Mouse (Mus musculus) urinary bladder, postnatal 14 days (tissue): ENCODE measurements around the gene Elk3.
"Not testable (repeated sequence)": the region's sequence is repeated elsewhere in the genome, so short reads cannot be mapped to it uniquely, and the experiment has no call there.

Experiments
- DNase-seq: peaks from one replicate; pipeline ENCODE4 v3.0.0; 2021; ENCODE audit warnings: low spot score

Elk3 gene

DNA sequence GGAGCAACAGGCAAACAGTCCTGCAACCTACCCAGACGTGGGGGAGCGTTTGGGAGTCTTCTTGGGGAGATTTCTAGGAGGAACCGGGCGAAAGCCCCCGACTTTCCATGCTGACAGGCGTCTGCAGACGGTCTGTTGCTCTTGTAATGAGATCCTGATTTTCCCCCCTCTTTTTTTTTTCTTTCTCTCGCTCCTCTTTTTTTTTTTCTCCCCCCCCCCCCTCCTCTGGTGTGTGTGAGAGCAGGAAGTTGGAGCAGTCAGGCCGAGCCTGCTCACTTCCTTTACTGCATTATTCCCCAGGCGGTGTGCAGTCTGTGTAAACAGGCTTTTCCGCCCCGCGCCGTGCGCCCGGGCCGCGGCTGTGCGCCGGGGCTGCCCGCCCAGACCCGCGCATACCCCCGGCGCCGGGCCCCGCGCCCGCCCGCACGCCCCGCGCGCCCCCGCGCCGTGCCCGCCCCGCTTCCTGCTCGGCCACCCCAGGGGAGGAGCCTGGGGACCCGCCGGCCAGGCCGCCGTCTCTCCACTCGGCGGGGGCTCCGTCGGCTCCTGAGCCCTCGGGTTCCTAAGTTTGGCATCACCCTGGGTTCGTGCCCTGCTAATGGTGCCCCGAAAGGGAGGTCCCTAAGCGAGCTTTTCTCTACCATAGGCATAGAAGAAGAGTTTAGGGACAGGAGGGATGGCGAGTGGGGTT, at the start of gene Elk3:
Elk3 (minus strand) TSS at position 415 of the 691 bp plus-strand sequence.
- peak; percentile 35 for DNase-seq

DNA sequence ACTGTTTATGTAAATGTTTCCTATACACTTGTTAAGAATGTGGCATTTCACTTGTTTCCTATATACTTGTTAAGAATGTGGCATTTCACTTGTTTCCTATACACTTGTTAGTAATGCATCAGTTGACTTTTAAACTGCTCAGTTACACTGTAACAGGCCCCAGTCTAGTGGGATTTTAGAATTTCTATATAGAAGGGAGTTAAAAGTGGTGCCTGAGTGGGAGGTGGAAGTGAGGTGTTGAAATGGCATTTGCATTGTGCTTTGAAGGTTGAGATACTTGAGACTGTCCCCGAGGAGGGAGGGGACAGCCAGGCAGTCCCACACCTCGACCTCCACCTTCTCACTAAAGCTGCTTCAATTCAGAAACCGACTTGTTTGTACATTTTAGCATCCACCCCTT, 49.7 kb upstream of the Elk3 start:
- DNase-seq = no peak

DNA sequence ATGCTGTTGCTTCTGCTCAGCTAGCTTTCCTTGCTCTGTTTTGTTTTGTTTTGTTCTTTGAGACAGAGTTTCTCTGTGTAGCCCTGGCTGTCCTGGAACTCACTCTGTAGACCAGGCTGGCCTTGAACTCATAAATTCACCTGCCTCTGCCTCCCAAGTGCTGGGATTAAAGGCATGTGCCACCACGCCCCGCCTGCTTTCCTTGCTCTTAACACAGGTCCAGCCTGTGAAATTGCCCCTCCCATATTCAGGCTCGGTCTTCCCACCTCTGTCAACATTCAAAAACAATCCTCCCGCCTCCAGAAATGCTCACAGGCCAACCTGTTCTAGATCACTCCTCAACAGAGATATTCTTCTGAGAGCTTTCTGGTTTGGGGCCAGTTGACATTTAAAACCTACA, 49.3 kb upstream of the Elk3 start:
- DNase-seq = not testable (repeated sequence)

DNA sequence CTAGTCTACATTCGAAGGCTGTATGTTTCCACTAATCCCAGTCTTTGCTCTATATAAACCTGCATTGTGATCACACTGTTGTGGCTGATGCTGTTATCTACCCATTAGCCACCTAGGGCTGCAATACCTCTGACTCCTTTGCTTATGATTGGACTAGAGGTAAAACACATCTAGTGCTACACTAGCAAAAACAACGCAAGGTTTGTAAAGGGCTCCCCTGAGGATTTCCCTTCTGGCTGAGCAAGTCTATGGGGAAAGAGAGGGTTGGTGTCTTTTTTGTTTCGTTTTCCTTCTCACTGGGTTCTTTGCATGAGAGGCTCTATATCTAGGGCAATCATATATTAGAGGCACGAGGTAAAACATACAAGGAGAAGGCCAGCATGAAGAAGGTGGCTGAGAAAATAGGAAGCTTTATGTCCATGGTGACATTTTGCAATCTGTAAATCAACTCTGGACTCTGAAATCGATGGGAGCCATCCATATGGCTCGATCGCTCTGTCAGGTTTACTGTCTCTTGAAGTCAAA, 48.5 kb upstream of the Elk3 start:
- no peak for DNase-seq

DNA sequence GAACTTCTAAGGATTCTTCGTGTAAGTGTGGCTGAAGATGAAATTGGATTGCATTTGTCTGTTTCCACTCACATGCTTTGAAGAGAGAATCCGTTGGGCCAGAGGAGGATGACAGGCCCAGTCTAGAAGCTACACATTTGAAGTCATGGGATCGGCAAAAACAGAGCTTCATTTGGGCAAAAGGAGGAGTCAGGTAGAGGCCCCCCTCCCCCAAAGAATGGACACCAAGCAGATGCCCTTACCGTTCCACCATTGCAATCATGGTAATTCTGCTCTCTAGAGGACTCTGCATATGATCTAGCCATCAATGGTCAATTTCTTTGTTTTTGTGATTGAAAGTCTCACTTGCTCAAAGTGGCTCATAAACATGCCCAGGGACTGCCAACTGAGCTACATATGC, 47.9 kb upstream of the Elk3 start:
- DNase-seq = no peak

DNA sequence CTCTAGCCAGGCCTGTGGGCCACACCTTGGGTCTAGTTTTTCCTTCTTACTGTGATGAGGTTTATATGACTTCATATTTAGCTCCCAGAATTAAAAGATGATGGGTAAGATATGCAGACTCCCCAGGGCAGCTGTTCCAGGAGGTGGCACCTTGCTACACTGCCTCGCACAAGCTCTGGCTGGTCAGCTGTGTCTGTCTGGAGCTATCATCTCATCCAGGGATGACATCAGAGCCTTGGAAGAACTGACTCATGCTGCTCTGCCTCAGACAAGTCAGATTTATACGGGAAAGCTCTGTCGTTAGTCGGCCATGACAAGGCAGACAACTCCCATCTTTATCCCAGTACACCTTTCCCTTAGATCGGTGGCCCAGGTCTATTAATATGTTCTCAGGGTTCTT, 46.2 kb upstream of the Elk3 start:
- no peak for DNase-seq

DNA sequence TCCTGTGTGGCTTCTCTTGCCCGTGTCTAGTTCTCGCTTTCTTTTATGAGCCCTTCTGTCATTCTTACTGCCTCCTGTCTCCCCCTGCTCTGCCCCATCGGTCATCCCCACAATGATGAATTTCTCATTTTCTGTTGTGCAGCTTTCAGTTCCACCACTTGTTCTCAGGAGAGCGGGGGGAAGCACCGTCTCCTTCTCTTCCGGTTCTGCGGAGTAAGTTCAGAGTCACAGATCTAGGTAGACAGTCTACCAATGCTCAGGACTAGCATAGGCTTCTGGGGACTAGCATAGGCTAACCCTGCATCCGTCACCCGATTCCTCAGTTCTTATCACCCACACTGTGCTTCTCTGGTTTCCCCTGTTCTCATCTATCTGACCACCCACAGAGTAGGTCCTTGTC, 45.2 kb upstream of the Elk3 start:
- DNase-seq = no peak

DNA sequence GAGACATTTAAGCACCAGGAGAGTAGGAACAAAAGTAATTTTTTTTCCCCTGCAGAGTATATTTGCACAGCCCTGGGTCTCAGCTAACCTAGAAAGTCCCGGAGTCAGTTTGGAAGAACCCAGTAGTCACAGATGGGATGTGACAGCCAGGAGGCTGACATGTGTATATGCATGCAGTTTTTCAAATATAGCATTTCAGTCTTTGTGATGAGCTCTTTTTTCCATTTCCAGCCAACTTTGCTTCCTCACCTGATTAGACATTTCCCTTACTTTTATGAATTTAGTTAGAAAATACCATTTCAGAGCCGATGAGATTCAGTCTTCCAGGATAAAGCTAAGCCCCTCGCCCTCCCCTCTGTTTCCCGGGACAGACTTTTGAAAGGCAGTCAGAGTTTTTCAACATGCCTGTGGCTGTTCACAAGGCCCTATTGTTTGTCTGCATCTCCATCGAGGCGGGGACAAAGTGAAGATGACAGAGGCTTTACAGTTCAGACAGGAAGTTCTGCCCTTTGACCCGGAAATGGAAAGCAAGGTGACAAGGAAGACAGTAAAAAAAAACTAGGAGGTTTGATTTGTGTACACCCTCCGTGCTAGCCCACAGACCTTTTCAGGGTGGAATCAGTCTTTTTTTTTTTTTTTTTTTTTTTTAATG, 44.5 kb upstream of the Elk3 start:
- no peak for DNase-seq

DNA sequence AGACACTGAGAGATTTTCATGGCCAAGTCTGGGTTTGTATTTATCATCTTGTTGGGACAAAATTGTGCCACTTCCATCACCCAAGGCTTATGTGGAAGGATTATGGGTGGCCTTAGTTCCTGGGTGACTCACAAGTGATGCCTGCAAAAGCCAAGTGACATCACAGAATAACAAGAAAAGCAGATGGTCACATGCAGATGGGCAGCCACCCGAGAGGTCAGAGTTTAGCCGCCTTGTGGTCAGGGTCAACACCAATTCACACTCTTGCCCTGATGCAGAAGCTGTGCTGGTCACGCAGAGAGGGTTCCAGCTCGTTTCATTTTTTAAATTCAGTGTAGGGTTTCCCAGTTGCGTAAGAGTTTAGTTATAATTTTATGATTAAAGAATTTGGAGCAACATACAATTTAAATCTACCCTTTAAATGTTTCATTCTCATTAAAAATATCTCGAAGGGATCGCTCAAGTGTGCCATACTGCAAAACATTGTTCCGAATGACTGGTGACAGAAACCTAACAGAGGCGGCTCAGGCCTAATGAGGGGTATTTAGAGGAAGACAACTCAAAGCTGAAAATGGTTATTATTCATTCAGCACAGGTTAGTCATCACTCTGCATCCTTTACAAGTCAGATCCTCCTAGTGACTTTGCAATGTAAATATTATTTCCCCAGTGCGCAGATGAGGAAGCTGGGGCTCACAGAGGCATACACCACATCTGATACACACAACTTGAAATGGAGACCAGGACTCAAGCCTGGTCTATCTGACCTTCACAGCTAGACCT, 42.8 kb upstream of the Elk3 start:
- DNase-seq = no peak

DNA sequence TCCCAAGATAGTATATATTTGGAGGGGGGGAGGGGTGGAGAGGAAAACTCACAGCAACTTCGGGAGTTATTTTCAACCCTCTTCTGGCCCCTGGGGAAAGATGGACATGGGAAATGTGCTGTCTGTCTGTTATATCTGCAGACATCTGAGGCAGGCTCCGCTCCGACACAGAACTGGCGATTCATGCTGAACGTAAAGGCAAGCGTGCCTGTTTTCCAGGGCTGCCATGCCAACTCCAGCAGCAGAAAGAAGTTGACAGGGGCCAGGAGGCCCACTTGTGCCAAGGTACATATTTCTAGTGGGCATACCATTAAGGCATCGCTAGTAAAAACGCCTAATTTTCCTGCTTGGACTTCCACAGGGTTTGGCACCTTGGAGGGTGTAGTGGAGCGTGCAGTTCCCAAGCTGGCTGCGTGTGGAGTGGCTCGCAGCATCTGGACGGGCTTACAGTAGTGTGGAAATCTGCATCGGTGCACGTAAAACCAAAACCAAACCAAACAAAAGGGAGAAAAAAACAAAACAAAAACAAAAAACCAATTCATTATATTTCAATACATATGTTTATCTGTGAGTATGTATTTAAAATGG, 37.1 kb upstream of the Elk3 start:
- DNase-seq = no peak

DNA sequence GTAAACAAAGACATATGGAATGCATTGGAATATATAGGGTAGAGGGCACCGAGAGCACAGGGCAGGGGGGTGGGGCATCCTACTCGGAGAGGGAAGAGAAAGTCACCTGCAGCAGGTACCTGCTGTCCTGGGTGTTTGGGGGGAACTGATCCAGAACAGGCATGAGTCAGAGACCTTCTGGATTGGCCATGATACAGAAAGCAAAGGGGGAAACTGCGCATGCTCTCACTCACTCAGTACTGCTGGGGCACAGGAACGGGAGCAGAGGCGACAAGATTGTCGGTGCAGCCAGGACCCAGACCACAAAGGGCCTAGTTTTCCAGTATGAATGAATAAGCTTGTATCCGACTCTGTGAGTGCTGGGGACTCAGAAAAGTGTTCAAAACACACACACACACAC, 36.5 kb upstream of the Elk3 start:
- DNase-seq = no peak

DNA sequence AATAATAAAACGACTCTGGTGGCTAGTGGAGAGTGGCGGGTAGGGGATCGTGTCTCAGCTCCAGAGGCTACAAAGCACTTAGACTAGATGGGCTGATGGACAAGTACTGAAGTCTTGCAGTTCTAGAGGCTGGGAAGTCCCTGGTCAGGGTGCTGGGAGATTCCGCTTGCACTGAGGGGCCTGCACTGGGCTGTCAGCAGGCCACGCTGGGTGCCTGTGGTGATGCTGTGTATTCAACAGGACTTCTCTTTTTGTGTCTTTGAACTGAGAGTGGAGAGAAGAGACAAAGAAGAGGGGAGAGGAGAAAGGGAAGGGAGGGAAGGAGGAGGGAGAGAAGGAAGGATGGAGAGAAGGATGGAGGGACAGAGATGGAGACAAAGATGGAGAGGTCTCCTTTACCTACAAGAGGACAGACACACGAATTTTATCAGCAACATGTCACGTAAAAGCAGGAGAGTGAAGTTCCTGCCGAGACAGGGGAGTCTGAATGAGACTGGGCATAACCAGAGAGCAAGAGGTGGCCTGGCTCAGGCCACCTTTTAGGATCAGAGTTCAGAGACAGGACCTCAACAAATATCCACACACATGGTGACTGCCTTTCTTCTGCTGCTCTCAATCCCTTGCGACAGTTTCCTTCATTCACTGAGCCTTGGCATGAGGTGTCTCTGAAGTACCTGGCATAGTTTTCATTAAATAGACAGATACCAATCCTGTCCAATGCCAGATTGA, 35.4 kb upstream of the Elk3 start:
- DNase-seq = no peak

DNA sequence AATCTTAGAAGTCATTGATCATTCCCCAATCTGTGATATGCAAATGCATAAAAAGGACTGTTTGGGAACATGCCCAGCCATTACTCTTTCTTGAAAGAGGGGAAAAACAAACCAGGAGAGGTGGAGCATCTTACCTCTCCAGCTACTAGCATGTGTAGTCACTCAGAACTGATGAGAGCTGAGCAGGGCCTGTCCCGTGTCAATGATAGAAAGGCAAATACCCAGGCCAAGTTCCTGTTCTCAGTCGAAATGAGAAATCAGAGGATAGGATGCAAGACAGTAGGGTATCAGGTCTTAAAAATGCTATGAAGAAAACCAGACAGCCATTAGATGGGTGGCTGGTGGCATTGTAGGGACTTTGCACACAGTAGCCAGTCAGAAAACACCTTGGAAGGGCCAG, 34.6 kb upstream of the Elk3 start:
- no peak for DNase-seq

DNA sequence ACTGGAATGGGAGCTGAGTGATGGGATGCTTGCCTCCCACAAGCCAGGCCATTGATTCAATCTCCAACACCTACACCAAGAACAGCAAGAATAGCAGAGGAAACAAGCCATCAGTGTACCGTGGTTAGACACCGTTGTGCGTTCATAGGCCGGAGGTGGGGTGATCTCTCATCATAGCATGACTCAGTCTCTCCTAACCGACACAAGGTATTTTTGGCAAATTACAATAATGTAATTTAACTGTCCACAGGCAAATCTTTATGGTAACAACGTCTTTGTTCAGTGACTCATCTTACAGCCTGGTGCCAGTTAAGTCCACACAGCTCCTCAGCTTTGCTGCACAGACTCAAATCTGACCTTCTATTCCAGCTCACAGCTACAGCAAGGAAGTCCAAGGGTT, 32.5 kb upstream of the Elk3 start:
- DNase-seq = no peak

DNA sequence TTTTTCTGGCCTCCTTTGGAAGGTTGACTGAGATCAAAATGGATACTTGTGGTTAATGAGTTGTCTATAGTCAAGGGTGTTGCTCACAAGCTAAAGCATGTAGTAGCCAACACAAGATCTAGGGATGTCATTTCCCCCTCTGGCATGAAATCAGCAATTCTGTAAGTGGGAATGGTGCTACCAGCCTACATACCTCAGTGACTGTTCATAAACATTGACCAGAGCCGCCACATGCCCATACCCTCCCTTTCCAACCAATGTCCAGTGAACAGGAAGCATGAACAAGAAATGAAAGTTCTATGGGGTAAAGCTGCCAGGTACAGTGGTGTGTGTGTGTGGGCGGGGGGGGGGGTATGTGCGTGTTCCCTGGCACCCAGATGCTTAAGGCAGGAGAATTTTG, 32.1 kb upstream of the Elk3 start:
- DNase-seq = no peak

DNA sequence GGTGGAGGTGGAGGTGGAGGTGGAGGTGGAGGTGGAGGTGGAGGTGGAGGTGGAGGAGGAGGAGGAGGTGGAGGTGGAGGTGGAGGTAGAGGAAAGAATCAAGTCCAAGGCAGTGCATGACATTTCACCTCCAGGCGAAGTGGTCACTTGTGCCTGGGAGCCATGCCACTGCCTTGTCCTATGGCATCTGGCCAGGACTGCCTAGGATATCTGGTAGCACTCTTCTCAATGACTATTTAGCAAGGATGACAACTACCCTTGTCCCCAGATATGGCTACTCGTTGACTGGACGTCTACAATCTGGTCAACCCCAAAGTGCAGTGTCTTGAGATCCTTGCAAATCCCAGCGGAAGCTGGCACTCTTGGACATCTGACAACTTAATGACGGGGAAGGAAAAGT, 27.6 kb upstream of the Elk3 start:
- DNase-seq = no peak

DNA sequence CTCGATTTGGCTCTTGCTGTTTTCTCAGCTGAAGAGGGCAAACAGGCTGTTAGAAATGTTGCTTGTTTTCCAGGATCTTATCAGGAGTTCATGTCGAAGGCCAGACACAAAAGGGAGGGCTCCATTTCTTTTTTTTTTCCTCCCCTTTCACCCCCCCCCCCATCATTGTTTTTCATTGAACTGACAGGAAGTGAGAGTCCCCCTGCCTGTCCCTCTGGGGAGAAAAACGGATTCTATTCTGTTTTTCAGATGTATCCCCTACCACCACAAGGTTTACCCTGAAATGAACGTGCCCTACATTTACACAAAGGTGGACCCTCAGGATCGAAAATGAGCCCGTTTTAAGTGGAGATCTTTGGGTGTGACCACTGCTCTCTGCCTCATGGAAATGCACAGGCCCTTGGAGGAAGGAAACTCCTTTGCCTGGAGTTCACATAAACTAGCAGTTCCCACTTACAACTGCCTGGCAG, 25.6 kb upstream of the Elk3 start:
- DNase-seq = no peak

DNA sequence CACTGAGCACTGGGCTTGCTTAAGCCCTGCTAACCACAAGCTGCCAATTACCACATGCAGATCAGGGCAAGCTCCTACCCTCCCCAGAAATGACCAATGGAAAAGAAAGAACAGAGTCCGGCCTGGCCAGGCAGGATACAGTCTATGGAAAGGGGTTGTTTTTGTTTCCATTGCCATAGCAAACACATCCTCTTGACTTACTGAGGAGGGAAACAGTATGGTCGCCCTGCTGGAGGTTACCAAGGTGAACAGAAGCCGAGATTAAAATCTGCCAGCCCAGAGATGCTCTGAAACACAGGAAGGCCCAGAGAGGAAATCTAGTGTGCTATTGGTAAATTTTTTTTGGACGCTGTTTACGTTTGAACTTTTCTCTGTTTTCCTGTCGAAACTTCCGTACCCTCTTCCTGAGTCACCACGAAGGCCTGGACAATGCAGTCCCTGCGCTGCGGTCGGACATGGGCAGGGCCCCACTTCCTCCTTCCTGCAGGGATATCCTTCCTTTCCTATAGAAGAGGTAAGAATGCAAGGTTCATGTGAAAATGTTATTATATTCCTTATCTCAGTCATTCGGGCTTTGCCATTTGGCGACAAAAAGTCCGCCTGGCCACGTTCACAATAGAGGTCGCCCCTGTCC, 25.0 kb upstream of the Elk3 start:
- DNase-seq = no peak

DNA sequence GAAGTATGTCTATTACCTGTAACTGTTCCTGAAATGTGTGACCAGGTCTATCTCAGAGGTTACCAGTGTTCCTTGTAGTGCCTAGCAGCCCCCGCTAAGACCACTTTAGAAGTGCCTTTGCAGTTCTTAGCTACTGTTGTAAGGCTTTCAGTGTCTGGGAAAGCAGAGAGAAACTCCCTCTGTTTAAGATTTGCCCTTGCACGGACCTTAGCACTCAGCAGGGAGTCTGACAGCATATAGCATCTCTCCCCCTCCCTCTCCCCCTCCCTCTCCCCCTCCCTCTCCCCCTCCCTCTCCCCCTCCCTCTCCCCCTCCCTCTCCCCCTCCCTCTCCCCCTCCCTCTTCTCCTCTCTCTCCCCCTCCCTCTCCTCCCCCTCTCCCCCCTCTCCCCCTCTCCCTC, 24.1 kb upstream of the Elk3 start:
- no peak for DNase-seq

DNA sequence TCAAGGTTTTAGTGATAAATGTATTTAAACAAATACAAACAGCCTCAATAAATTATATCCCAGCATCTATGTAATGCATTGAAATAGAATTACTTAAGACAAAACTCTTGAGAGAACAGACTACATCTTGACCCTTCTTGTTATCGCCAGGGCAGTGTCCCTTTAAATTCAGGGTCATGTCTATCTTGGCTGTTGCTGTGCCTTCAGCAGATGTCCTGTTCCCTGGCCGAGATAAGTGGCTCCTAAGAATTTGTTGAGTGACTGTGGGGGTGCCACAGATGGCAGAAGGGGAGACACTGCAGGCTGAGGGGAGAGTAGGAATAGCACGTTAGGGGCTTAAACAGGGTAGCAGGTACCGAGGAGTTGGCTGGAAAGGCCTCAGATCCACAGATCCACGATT, 22.3 kb upstream of the Elk3 start:
- no peak for DNase-seq

DNA sequence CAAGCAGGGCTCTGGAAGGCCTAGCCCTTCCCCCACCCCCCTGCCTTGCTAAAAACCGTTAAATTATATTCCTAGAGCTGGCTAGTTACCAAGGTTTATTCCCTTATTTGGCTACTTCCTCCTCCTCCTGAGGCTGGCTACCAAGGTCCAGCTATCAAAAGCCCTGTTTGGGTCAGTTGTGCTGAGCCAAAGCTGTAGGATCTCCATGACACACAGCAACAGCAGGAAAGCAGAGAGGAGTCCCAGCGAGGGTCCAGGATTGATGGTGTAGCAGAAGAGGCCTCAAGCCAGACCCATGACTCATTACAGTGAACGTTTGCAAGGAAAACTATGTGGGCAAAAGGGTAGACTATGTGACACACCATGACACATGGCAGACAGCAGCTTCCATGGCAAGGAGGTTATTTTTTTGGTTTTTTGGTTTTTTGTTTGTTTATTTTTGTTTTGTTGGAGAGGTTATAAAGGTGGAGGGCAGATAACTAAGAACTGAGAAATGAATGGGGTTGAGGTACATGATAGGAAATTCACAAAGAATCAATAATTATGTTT, 21.4 kb upstream of the Elk3 start:
- DNase-seq = no peak
